Mouse (Mus musculus): ENCODE data around the gene Plekha7. TPM values are rescaled to one million over a fixed set of nuclear protein-coding genes. Genes with fewer than 3 reads are reported as not detected.

Gene Plekha7
- total and polyA plus RNA-seq, 2 experiments from 2014 or later, result 5.4 to 17.0 TPM

GRCm38 (mm10) chr7:116200544-116200943 lies 107.6 kb downstream of the Plekha7 start:
- no peak for DNase-seq
- Histone ChIP-seq H3K9ac (no peak overlapping the region), H3K4me1 (ENCODE audit: insufficient read depth) (no peaks in the 10 kb centered on the region), H3K9me3 (ENCODE audit: low read length) (no peaks in the 10 kb centered on the region), H3K36me3 (ENCODE audit: insufficient read depth) (no peaks in the 10 kb centered on the region), H3K27me3 (ENCODE audit: insufficient read depth, low read length) (no peaks in the 10 kb centered on the region), H3K4me3 (ENCODE audit: low read depth, low read length) (no peak overlapping the region), H3K4me2 (ENCODE audit: low read depth) (no peak overlapping the region), H3K27ac (ENCODE audit: low read depth, low read length) (no peak overlapping the region)
- ATAC-seq, result no peak
- TF ChIP-seq CTCF (IDR thresholded peaks at IDR 0.05; ENCODE audit: low read depth), result no peak
- WGBS, result 84% methylated on average over 2 of the region's 2 CpGs

- H3K4me1 ChIP-seq (ENCODE audit: insufficient read depth), result no peaks in the 10 kb centered on the region
- no peaks in the 10 kb centered on the region for H3K36me3 ChIP-seq (ENCODE audit: insufficient read depth)
- H3K4me2 ChIP-seq (ENCODE audit: low read depth), result no peak overlapping the region
- no peak overlapping the region for H3K27ac ChIP-seq (ENCODE audit: low read depth, low read length)
- no peak for ATAC-seq
- no peaks in the 10 kb centered on the region for H3K27me3 ChIP-seq (ENCODE audit: insufficient read depth, low read length)
- no peaks in the 10 kb centered on the region for H3K9me3 ChIP-seq (ENCODE audit: low read length)
- no peak for DNase-seq
- 43% methylated on average over 2 of the region's 2 CpGs for WGBS
- no peak overlapping the region for H3K9ac ChIP-seq
- peak; percentile 11; the same call in 1 of the 2 replicates for TF ChIP-seq CTCF (IDR thresholded peaks at IDR 0.05; ENCODE audit: low read depth)
- no peak overlapping the region for H3K4me3 ChIP-seq (ENCODE audit: low read depth, low read length)
These were observed 109.3 kb downstream of the Plekha7 start for GRCm38 (mm10) chr7:116198902-116199301.

GRCm38 (mm10) chr7:116198407-116198806 lies 109.8 kb downstream of the Plekha7 start:
- Histone ChIP-seq H3K9me3 (ENCODE audit: low read length) (no peaks in the 10 kb centered on the region), H3K4me1 (ENCODE audit: insufficient read depth) (no peaks in the 10 kb centered on the region), H3K4me2 (ENCODE audit: low read depth) (no peak overlapping the region), H3K36me3 (ENCODE audit: insufficient read depth) (no peaks in the 10 kb centered on the region), H3K4me3 (ENCODE audit: low read depth, low read length) (no peak overlapping the region), H3K27ac (ENCODE audit: low read depth, low read length) (no peak overlapping the region), H3K27me3 (ENCODE audit: insufficient read depth, low read length) (no peaks in the 10 kb centered on the region), H3K9ac (no peak overlapping the region)
- ATAC-seq (peak; percentile 38; the same call in 1 of the 2 replicates), DNase-seq (no peak)
- WGBS, result 24% methylated on average over 7 of the region's 7 CpGs
- TF ChIP-seq CTCF (IDR thresholded peaks at IDR 0.05; ENCODE audit: low read depth), result peak; percentile 13; the same call in 1 of the 2 replicates

- Histone ChIP-seq H3K27ac (ENCODE audit: low read depth, low read length) (no peak overlapping the region), H3K4me1 (ENCODE audit: insufficient read depth) (no peaks in the 10 kb centered on the region), H3K9ac (no peak overlapping the region), H3K36me3 (ENCODE audit: insufficient read depth) (no peaks in the 10 kb centered on the region), H3K4me3 (ENCODE audit: low read depth, low read length) (no peak overlapping the region), H3K9me3 (ENCODE audit: low read length) (no peaks in the 10 kb centered on the region), H3K4me2 (ENCODE audit: low read depth) (no peak overlapping the region), H3K27me3 (ENCODE audit: insufficient read depth, low read length) (no peaks in the 10 kb centered on the region)
- WGBS, result 67% methylated on average over 8 of the region's 8 CpGs
- ATAC-seq (no peak), DNase-seq (no peak)
- no peak for TF ChIP-seq CTCF (IDR thresholded peaks at IDR 0.05; ENCODE audit: low read depth)
These were observed 111.0 kb downstream of the Plekha7 start for GRCm38 (mm10) chr7:116196974-116197679.

GRCm38 (mm10) chr7:116194996-116195395 lies 113.2 kb downstream of the Plekha7 start:
- no peaks in the 10 kb centered on the region for H3K27me3 ChIP-seq (ENCODE audit: insufficient read depth, low read length)
- no peak overlapping the region for H3K27ac ChIP-seq (ENCODE audit: low read depth, low read length)
- DNase-seq (no peak), ATAC-seq (no peak)
- H3K4me2 ChIP-seq (ENCODE audit: low read depth), result no peak overlapping the region
- TF ChIP-seq CTCF (IDR thresholded peaks at IDR 0.05; ENCODE audit: low read depth), result no peak
- H3K36me3 ChIP-seq (ENCODE audit: insufficient read depth), result no peaks in the 10 kb centered on the region
- no peak overlapping the region for H3K9ac ChIP-seq
- H3K4me3 ChIP-seq (ENCODE audit: low read depth, low read length), result no peak overlapping the region
- no peaks in the 10 kb centered on the region; the same call in 1 of the 2 replicates for H3K4me1 ChIP-seq (ENCODE audit: insufficient read depth)
- 92% methylated on average over 7 of the region's 7 CpGs for WGBS
- no peaks in the 10 kb centered on the region for H3K9me3 ChIP-seq (ENCODE audit: low read length)

GRCm38 (mm10) chr7:116192966-116193365 lies 115.2 kb downstream of the Plekha7 start:
- Histone ChIP-seq H3K4me3 (ENCODE audit: low read depth, low read length) (no peak overlapping the region), H3K9ac (no peak overlapping the region), H3K4me1 (ENCODE audit: insufficient read depth) (no peaks in the 10 kb centered on the region; the same call in 1 of the 2 replicates), H3K27ac (ENCODE audit: low read depth, low read length) (no peak overlapping the region), H3K4me2 (ENCODE audit: low read depth) (no peak overlapping the region), H3K36me3 (ENCODE audit: insufficient read depth) (no peaks in the 10 kb centered on the region), H3K9me3 (ENCODE audit: low read length) (no peaks in the 10 kb centered on the region), H3K27me3 (ENCODE audit: insufficient read depth, low read length) (no peaks in the 10 kb centered on the region)
- DNase-seq (no peak), ATAC-seq (no peak)
- WGBS, result 92% methylated on average over 7 of the region's 7 CpGs
- TF ChIP-seq CTCF (IDR thresholded peaks at IDR 0.05; ENCODE audit: low read depth), result no peak

- Histone ChIP-seq H3K36me3 (ENCODE audit: insufficient read depth) (no peaks in the 10 kb centered on the region), H3K27ac (ENCODE audit: low read depth, low read length) (no peak overlapping the region), H3K27me3 (ENCODE audit: insufficient read depth, low read length) (no peaks in the 10 kb centered on the region), H3K9ac (no peak overlapping the region), H3K4me2 (ENCODE audit: low read depth) (no peak overlapping the region), H3K4me1 (ENCODE audit: insufficient read depth) (no peaks in the 10 kb centered on the region; the same call in 1 of the 2 replicates), H3K9me3 (ENCODE audit: low read length) (no peaks in the 10 kb centered on the region), H3K4me3 (ENCODE audit: low read depth, low read length) (no peak overlapping the region)
- 74% methylated on average over 4 of the region's 4 CpGs for WGBS
- TF ChIP-seq CTCF (IDR thresholded peaks at IDR 0.05; ENCODE audit: low read depth), result no peak
- DNase-seq (no peak), ATAC-seq (no peak)
These were observed 116.0 kb downstream of the Plekha7 start for GRCm38 (mm10) chr7:116192096-116192595.
